Mouse (Mus musculus): ENCODE data around the gene Neurl1b. TPM values are rescaled to one million over a fixed set of nuclear protein-coding genes. Genes with fewer than 3 reads are reported as not detected.

Neurl1b gene
- total RNA-seq (2014; rRNA removed) = 60.4 and 67.5 TPM in 2 replicates
- polyA plus RNA-seq (2015; fragmentation: Nextera tagmentation; extraction: Ambion mirVana) = 1.7 and 2.1 TPM in 2 replicates

DNA sequence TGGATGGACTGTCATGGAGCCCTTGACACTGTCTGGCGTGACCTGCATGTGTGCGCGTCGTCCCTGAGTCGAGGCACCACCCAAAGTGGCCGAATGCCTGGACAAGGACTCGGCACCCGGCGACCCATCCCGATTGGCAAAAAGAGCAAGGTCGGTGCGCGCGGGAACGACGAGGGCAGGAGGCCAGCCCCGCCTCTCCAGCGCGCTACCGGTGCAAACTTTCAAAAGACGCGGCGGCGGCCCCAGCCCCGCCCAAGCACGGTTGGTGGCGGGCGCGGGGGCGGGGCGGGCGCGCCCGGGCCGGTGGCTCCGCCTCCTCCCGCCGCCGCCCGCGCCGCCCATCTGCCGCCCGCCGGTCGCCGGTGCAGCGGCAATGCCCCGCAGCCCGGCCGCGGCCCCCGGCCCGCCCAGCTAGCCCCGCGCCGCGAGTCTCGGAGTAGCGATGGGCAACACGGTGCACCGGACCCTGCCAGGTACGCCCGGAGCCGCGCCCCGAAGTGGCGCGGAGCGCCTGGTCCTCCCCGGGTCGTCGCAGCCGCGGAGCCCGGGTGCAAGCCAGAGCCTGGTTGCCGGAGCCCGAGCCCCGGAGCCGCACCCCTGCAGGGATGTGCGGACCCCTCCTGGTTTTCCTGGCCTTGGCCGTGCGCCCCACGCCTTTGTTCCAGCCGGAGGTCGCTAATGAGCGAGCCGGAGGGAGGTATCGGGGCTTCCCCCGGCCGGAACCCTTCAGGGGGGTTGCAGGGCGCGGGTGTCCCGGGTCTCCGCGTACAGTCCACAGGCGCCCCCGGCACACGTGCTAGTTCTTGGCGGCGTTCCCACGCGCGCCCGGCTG, at the start of gene Neurl1b:
TSS of gene Neurl1b (plus strand) at position 307 of the 832 bp plus-strand sequence.
- Histone ChIP-seq H3K27me3 (ENCODE audit: insufficient read depth, low read length) (no peaks in the 10 kb centered on the region), H3K9ac (replicated peaks; ENCODE audit: low read length) (peak within 1 kb of the TSS; percentile 84), H3K4me1 (ENCODE audit: insufficient read depth, low read length) (peaks cover 3% of the 10 kb centered on the region; the same call in 1 of the 2 replicates), H3K4me3 (ENCODE audit: low read length) (peak within 1 kb of the TSS; percentile 83), H3K4me2 (ENCODE audit: low read depth, low read length) (peak within 1 kb of the TSS; percentile 97), H3K9me3 (ENCODE audit: low read length) (no peaks in the 10 kb centered on the region), H3K36me3 (ENCODE audit: insufficient read depth, low read length) (no peaks in the 10 kb centered on the region), H3K27ac (peak within 1 kb of the TSS; percentile 60; the same call in 1 of the 2 replicates)
- WGBS = under 1% methylated on average over 80 of the region's 105 CpGs
- TF ChIP-seq CTCF (IDR thresholded peaks at IDR 0.05; ENCODE audit: low read depth) = no peak
- ATAC-seq = peak; percentile 50
- peak; percentile 62 for DNase-seq (ENCODE audit: low spot score)

DNA sequence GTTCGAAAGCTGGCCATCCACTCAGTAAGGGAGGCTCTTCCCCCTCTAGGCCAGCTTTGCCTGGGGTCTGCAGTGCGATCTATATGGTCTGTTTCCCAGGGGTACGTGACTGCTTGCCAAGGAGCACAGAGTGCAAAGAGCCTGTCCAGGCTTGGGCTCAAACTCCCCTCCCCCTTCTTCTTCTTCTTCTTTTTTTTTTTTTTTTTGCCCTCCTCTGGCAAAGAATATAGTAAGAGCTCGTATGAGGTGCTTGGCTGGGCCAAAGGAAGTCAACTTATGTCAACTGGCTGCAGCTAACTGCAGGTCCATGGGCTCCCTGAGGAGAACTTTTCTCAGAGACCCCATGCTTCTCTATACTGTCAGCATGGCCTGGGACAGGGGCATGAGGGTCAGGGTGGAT, 47.8 kb upstream of the Neurl1b start:
- Histone ChIP-seq H3K36me3 (ENCODE audit: insufficient read depth, low read length) (no peaks in the 10 kb centered on the region), H3K9me3 (ENCODE audit: low read length) (no peaks in the 10 kb centered on the region), H3K4me2 (ENCODE audit: low read depth, low read length) (no peak overlapping the region), H3K4me1 (ENCODE audit: insufficient read depth, low read length) (peaks cover 6% of the 10 kb centered on the region; the same call in 1 of the 2 replicates), H3K27me3 (ENCODE audit: insufficient read depth, low read length) (no peaks in the 10 kb centered on the region), H3K27ac (no peak overlapping the region), H3K9ac (replicated peaks; ENCODE audit: low read length) (no peak overlapping the region), H3K4me3 (ENCODE audit: low read length) (no peak overlapping the region)
- ATAC-seq (no peak), DNase-seq (ENCODE audit: low spot score) (no peak)
- TF ChIP-seq CTCF (IDR thresholded peaks at IDR 0.05; ENCODE audit: low read depth) = no peak
- 70% methylated on average over 4 of the region's 4 CpGs for WGBS

DNA sequence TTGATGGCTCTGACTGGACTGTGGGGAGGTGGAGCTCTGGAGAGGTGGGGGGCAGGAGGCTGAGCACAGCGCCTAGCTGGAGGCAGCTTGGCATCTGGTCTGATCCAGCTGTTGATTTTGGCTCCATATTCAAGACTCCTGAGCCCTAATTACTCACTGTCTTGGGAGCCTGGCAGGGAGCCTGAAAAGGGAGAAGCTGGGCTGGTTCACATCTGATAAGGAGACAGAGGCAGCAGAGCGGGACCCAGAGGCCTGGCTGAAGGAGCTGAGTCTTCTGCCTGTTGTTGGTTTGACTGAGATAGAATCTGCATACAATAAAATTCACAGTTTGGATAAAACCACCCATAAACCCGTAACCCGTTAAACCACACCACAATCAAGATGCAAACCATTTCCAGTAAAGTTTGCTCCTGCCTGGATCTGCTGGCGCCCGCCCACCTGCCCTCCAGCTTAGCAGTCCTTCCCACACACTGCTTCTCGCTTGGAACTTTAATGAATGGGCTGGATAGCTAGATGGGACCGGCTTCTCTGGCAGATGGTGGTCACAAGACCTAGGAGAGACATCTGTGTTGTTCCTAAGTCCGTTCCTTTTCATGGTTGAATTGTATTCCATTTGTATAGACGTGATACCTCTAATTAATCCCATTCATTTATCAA, 46.2 kb upstream of the Neurl1b start:
- Histone ChIP-seq H3K27me3 (ENCODE audit: insufficient read depth, low read length) (no peaks in the 10 kb centered on the region), H3K4me1 (ENCODE audit: insufficient read depth, low read length) (no peaks in the 10 kb centered on the region), H3K9me3 (ENCODE audit: low read length) (no peaks in the 10 kb centered on the region), H3K36me3 (ENCODE audit: insufficient read depth, low read length) (no peaks in the 10 kb centered on the region), H3K9ac (replicated peaks; ENCODE audit: low read length) (no peak overlapping the region), H3K4me2 (ENCODE audit: low read depth, low read length) (no peak overlapping the region), H3K4me3 (ENCODE audit: low read length) (no peak overlapping the region), H3K27ac (no peak overlapping the region)
- WGBS = 67% methylated on average over 10 of the region's 10 CpGs
- DNase-seq (ENCODE audit: low spot score) (peak; percentile 64), ATAC-seq (no peak)
- TF ChIP-seq CTCF (IDR thresholded peaks at IDR 0.05; ENCODE audit: low read depth) = no peak

DNA sequence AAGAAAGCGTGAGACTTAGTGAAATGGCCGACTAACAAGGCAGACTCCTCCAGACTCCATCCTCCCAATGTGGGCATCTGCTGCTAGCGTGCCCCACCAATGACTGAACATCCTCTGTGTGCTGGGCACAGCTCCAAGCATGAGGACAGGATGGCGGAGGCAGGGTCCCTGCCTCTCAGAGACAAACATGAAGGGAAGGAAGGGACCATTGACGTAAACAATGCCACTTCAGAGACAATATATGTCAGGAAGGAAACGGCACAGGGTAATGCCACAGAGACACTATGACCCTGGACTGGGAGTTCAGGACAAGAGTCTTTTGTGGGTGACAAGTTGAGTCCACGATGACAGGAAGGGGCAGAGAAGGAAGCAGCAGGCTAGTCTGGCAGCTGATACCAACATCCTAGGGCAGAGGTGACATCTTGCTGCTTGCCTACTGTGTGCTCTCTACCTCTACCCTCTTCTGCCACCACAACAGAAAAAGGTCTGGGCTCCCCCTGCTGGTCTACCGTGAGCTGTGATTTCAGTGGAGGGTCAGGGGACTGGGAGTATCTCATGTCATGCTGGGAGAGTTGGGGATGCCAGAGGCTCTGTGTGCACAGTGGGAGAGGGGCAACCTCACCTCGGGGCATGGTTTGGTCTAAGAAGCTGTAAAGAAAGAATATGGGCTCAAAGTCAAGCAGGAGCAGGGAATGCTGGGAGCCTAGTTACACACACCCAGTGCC, 43.9 kb upstream of the Neurl1b start:
- H3K9me3 ChIP-seq (ENCODE audit: low read length) = no peaks in the 10 kb centered on the region
- 0 out of 2 replicates have a peak, but pooled peaks have one; percentile 43 for ATAC-seq
- H3K9ac ChIP-seq (replicated peaks; ENCODE audit: low read length) = no peak overlapping the region
- H3K4me1 ChIP-seq (ENCODE audit: insufficient read depth, low read length) = no peaks in the 10 kb centered on the region
- H3K36me3 ChIP-seq (ENCODE audit: insufficient read depth, low read length) = no peaks in the 10 kb centered on the region
- peak; percentile 62 for DNase-seq (ENCODE audit: low spot score)
- 28% methylated on average over 9 of the region's 9 CpGs for WGBS
- H3K27me3 ChIP-seq (ENCODE audit: insufficient read depth, low read length) = no peaks in the 10 kb centered on the region
- H3K4me2 ChIP-seq (ENCODE audit: low read depth, low read length) = no peak overlapping the region
- TF ChIP-seq CTCF (IDR thresholded peaks at IDR 0.05; ENCODE audit: low read depth) = peak; percentile 71
- no peak overlapping the region for H3K27ac ChIP-seq
- H3K4me3 ChIP-seq (ENCODE audit: low read length) = no peak overlapping the region

DNA sequence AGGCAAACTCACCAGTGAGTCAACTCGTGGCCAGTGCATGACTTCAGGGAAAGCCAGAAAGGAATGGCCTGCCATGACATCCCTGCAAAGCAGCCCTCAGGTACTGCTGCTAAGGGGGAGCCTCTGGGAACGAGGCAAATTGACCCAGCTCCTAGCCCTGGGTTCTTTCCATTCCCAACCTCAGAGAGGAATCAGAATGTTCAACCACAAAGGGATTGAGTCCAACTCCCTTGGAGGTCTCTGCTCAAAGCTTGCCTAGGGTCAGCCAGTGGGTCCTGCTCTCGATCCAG, 43.4 kb upstream of the Neurl1b start:
- H3K9me3 ChIP-seq (ENCODE audit: low read length) = no peaks in the 10 kb centered on the region
- no peak overlapping the region for H3K27ac ChIP-seq
- no peak overlapping the region for H3K4me2 ChIP-seq (ENCODE audit: low read depth, low read length)
- no peak for ATAC-seq
- TF ChIP-seq CTCF (IDR thresholded peaks at IDR 0.05; ENCODE audit: low read depth) = no peak
- no peaks in the 10 kb centered on the region for H3K36me3 ChIP-seq (ENCODE audit: insufficient read depth, low read length)
- WGBS = 57% methylated on average over 3 of the region's 3 CpGs
- no peak overlapping the region for H3K4me3 ChIP-seq (ENCODE audit: low read length)
- no peaks in the 10 kb centered on the region for H3K27me3 ChIP-seq (ENCODE audit: insufficient read depth, low read length)
- H3K9ac ChIP-seq (replicated peaks; ENCODE audit: low read length) = no peak overlapping the region
- DNase-seq (ENCODE audit: low spot score) = no peak
- H3K4me1 ChIP-seq (ENCODE audit: insufficient read depth, low read length) = no peaks in the 10 kb centered on the region

DNA sequence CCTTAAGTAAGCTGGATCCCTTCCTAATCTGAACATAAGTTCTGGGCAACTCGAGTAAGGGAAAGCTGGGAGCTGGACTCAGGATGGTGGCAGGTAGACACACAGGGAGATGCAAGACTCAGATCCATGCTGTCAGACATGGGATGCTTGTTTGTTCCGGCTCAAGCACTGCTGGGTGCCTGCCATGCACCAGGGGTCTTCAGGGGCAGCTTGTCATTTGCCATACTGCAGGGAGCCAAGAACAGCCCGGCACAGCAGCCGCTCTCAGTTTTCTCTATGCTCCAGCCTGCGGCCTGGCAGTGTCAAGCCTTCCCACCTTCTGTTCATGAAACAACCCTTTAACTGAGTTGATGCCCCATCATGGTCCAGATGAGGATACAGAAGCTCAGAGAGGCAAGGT, 41.4 kb upstream of the Neurl1b start:
- Histone ChIP-seq H3K9ac (replicated peaks; ENCODE audit: low read length) (no peak overlapping the region), H3K4me3 (ENCODE audit: low read length) (no peak overlapping the region), H3K27me3 (ENCODE audit: insufficient read depth, low read length) (no peaks in the 10 kb centered on the region), H3K36me3 (ENCODE audit: insufficient read depth, low read length) (no peaks in the 10 kb centered on the region), H3K4me1 (ENCODE audit: insufficient read depth, low read length) (no peaks in the 10 kb centered on the region), H3K27ac (no peak overlapping the region), H3K9me3 (ENCODE audit: low read length) (no peaks in the 10 kb centered on the region), H3K4me2 (ENCODE audit: low read depth, low read length) (no peak overlapping the region)
- no peak for DNase-seq (ENCODE audit: low spot score)
- WGBS = 51% methylated on average over 5 of the region's 5 CpGs
- ATAC-seq = no peak
- TF ChIP-seq CTCF (IDR thresholded peaks at IDR 0.05; ENCODE audit: low read depth) = no peak
